Mouse (Mus musculus) ovary, postnatal 14 days (tissue): ENCODE data around the gene Evc.

ENCODE experiments used
- DNase-seq: peaks from one replicate; pipeline ENCODE4 v3.0.0; 2022; ENCODE audit warnings: low spot score

Evc gene

GRCm38 (mm10) chr5:37241651-37242151, 95.0 kb downstream of the Evc start, which contains the start of gene Crmp1:
TSS of gene Crmp1 (plus strand) at chr5:37241940.
- no peak for DNase-seq

GRCm38 (mm10) chr5:37241224-37241623, 95.5 kb downstream of the Evc start:
- DNase-seq = no peak

GRCm38 (mm10) chr5:37240550-37240949, 96.1 kb downstream of the Evc start:
- DNase-seq = peak; percentile 15
